Mouse (Mus musculus) cerebellum, adult 9-11 months (tissue): ENCODE data around the gene Tstd2.

Experiments used
- DNase-seq: peaks from one replicate; pipeline ENCODE4 v3.0.0; 2022

Tstd2 gene

DNA sequence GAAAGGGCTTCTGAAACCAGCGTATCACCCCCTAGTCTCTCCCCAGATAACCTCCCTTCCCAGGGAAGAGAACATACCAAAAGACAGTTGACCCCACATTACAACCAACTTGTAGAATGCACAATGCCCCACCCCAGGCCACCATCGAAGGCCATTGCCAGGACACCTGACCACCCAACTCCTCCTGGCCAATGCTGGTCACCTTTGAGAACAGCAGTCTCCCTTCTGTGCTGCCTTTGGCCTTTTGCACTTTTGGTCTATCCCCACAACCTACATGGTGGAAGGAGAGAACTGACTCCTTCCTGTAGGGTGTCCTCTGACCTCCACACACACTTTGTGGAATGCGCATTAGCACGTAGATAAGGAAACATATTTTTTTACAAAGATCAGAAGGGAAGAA is 21.0 kb downstream of the Tstd2 start:
- DNase-seq, result no peak

DNA sequence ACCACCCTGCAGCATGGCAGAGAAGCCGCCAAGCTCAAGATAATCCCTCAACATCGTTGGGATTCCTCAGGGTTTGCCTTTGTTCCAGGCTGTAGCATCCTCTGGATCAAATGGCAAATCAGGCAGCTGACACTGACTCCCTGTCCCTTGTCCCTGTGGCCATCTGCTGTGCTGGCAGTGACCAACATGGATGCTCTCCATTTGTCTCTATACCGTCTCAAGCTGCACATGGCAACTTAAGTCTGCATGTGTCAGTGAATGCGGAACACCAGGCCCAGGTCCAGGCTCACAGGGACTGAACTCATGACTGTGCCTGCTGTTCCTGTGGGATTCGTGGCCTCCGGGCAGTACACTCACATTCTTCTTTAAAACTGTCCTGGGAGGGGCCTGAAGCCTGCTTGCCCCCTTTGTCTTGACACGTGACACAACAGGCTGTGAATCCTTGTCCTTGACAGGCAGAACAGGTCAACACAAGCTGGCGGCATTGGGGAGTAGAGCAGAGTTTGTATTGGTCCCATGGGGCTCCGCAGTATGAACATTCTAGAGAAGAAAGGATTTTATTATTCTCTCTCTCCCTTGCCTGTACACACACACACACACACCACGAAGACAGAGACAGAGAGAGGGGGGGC is 21.8 kb downstream of the Tstd2 start:
- peak; percentile 91 for DNase-seq

DNA sequence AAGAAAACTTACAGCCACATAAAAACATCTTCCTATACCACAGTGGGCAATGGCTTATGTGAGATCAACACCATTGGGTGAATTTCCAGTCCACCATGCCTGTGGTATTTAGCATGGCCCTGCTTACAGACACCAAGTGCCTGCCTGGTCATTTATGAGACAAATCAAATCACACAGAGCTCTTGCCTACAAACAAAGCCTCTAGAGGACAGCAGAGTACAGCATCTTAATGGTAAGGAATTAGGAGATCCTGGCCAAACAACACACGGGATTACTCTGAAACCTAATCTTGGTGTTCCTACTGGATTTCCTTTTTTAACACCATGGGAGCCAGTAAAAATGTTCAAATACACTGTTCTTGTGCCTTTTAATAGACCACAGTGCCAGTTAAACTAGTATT is 23.2 kb downstream of the Tstd2 start:
- DNase-seq, result no peak

DNA sequence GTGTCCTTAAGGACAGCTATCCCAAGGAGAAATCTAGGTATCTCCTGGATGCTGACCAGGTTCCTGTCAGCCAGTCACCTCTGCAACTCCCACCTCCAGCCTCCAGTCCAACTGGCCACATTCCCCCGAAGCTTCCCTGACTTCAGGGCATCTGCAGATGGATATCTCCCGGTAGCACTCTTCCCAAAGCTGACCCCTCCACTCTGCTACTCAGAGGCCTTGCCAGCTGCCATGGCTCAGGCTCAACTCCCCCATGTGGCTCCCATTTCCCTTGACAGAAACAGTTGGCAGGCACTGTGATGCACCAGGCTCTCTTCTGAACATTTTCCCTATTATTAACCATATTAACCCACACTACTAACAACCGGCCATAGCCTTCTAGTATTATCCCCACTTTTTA is 27.1 kb downstream of the Tstd2 start:
- DNase-seq, result peak; percentile 79

DNA sequence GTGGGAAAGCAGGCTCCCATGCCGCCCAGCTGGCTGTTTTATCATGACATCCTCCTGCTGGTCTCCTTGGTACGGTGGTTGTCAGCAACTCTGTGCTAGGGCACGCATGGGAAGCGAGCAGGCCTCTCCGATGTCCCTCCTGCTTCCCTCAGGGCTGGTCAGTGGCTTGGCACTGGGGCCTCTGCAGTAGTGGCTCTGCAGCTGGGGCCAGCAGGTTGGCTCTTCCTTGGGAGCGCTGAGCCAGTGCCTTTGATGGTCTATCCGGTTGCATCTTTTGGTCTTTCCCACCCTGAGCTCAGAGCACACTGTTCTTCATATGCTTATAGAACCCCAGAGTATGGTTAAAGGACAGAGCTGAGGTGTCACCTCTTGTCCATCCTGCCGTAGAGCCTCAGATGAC is 28.4 kb downstream of the Tstd2 start:
- no peak for DNase-seq

DNA sequence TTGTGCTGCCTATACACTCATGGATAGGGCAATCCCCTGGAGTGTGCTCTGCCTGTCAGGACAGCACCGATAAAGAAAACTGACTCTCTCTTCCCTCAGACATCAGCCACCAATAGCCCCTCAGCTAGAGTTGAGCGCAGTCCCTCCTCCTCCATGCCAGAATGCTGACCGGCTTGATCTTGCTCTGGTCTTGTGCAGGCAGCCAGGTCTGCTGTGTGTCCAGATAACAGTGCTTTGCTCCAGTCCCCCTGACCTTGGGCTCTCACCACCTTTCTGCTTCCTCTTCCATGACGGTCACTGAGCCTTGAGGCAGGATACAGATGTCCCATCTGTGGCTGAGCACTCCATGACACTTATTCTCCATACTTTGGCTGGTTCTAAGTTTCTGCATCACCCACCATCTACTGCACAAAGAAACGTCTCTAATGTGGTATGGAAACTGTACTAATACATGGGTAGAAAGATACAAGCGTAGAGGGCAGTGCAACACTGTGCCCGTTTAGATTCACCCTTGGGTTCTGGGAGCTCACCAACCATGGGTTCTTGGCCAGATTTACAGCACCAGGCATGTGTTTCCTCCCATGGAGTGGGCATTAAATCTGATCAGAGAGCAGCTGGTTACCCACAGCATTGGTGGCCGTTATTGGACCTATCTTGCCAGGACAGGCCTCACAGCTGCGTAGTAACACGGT is 36.3 kb downstream of the Tstd2 start:
- no peak for DNase-seq

DNA sequence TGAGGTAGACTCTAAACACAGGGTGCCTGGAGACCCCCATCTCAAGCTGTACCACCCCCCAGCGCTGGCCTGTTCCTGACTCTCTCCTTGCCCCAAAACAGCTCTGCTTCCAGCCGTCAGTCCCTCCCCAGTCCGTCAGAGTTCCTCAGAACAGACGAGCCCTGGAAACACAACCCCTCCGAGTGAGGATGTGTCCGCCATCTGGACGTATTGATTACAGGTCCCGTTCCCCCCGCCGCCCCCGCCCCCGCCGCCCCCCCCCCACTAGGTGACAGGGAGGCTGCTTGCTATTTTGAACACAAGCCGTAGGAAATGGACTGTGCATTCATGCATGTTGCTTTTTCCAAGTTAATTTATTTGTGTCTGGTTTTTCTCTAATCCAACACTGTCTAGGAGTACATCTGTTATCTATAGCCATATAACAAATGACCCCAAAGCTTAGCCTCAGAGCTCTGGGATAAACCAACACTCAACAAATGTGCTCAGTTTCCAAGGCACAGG is 37.2 kb downstream of the Tstd2 start:
- DNase-seq, result no peak

DNA sequence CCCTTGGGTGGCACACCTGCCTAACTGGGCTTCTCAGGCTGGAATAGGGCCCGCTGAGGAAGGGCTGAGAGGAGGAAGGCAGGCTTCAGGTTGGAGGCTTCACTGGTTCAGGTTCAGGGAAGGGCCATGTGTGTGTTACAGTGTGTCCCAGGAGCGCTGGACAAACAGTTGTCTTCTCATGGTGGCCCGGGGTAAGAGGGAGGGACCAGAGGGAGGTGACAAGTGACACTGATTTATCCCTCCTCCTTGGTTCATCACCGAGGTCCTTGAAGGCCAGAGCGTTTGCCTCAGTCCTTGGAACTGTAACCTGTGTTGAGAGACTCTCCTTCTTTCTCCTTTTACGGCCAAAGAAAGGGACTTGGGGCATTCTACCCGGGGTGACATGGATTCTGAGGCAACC is 38.0 kb downstream of the Tstd2 start:
- no peak for DNase-seq

DNA sequence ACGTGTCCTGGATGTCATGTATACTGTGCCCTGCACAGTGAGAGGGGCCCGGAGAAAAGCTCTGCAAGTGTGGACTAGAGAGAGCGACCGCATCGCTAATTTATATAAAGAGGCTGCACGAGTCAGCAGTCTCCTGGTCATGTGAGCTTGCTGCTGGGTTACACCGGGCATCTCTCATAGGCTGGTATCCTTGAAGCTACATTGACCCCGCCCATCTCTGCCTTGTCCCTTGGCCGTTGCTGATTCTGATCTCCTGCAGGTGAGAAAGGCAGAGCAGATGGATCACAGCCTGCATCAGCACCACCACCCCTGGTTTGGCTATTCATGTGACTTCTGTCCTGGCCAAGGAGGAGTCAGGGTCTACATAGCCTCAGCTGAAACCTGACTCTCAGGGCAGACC is 39.4 kb downstream of the Tstd2 start:
- DNase-seq, result peak; percentile 71

DNA sequence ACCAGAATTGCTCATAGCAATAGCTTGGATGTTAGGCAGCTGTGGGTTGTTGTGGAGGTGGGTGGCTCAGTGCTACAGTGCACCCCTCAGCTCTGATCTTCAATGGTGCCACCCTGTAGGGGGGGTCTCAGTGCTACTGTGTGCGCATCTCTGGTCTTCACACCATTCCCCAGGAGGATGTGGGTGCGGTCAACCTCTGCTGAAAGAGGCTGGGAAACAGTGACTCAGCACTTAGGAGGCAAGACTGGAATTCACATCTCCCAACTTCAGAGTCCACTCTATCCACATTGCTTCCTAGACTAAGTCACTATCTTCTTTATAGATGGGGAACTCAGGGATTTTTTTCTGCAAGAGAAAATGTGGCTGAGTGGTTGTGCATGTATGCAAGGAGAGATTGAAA is 40.9 kb downstream of the Tstd2 start:
- DNase-seq, result no peak

DNA sequence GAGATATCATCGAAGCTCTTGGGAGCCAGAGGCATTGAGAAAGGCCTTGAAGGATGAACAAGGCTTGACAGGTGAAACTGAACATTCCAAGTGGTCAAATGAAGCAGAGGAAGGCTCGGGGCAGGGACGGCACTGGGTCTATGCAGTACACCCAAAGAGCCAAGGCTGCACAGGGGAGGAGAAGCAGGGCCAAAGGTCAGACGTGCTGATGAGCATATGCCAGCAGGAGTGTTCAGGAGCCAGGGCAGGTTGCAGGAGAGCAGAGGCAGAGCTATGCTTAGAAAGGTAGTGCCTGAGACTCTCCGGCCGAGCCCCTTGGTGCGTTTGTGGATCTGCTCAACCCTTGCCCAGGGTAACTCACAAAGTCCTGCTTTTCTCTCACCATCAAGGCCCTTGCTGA is 41.9 kb downstream of the Tstd2 start:
- DNase-seq, result no peak

DNA sequence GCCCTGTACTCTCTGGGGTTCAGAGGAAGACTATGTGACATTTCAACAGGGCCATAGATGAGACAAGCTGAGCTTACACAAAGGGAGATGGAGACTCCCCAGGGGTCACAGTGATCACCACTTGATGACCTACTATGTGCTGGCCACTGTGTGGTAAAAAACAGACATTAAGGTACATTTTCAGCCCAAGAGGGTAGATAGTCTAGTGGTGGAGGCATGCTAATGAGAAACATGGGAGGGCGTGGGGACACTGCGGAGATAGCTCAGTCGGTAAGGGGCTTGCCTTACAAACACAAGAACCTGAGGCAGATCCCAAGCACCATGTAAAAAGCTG is 42.7 kb downstream of the Tstd2 start:
- no peak for DNase-seq

DNA sequence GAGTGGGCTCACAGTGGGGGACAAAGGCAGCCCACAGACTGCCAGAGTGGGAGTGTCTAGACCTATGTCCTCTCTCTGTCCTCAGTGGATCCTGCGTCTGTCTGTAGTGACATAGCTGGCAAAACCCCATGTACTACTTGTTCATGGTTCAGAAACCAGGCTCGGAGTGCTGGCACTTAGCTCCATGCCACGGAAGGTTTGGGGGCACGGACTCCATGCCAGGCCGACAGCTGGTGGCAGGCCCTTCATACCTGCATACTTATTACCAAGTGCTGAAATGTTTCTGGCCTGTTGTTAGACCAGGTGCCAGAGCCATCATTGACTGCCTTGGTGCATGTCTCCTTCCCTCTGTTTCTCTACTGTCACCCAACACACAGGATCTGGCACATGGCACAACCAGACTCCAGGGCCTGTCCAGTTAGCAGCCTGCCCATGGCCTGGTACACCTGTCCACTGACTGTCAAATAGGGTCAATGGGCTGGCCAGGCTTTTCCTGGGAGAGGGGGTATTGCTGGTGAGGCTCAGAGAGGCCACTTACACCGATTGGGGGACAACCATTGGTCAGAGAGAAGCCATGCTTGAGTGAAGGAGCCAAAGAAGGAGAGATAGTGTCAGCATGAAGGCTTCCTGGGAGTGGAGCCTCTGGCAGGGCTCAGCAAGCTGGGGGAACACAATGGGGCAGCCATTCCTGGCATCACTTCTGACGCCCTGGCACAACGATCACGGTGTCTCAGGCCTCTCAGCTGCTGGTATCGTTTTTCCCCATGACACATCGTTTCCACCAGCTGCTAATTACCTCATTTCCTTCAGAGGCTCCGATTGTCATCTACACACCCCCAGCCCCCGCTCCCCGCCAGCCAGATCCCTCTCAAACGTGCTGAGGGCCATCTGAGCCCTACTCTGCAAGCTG is 43.3 kb downstream of the Tstd2 start:
- peak; percentile 81 for DNase-seq

DNA sequence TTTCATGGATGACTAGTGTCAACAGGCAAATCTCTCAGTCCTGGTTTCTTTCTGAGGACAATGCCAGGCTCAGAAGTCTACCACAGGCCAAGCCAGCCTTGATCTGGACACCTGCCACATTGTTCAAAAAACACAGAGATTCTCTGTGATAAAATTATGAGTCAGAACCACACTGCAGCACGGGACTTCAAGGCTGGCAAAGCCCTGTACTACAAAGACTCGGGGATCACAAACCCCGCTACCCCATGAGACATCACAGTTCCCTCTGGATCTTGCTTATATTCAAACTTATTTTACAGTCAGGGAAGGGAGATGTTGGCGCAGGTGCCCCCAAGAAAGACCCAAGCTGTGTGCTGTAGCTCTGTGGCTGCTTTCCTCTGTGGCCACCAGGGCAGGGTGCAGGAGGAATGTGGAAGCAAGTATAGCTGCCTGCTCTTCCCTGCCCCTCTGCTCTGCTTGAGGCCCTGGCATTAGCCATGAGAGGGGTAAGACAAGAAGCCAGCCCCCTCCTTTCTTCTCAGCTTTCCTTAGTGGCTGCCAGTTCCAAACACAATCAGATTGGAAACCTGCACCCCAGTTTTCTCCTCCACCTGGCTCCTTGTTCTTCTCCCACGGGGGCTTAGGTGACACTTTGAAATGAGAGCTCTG is 45.9 kb downstream of the Tstd2 start:
- DNase-seq, result peak; percentile 83

DNA sequence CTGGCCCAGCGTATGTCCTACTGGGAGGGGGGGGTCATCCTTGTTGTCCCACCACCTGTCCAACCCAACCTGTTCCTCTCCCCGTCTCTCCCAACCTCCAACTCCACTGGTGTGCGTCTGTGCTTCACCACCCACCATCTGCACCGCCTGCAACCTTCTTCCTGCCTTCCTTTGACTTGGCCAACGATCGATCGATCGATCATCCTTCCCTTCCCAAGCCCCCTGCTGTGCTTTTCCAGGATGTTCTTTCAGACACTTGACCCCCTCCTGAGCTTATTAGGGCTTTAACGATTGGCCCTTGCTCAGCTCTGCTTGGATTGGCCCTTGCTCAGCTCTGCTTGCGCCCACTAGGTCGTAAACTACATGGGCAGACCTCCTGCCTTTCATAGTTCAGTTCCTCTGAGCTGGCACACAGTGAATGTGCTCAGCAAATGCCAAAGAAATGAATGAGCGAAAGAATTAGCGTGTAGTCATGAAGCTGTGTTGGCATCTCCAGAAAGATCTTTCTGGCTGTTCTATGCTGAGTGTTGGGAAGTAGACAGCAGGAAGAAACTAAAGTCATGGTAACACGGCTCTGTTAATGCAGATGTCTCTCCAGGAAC is 48.9 kb downstream of the Tstd2 start:
- peak; percentile 62 for DNase-seq

DNA sequence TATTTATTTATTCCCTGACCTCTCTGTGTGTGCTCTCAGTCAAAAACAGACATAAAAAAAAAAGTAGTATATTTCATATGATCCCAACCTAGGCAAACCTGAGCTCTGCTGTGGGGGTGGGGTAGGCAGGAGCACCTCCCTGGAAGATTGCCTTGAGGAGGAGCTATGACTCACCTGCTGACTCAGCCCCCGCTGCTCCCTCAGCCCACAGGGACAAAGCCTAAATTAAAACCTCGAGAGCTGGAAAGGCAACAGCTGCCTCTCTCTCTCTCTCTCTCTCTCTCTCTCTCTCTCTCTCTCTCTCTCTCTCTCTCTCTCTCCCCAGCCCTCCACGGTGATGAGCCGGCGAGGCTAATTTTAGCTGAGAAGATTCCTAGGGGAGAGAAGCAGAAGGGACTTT is 50.6 kb downstream of the Tstd2 start:
- peak; percentile 74 for DNase-seq

DNA sequence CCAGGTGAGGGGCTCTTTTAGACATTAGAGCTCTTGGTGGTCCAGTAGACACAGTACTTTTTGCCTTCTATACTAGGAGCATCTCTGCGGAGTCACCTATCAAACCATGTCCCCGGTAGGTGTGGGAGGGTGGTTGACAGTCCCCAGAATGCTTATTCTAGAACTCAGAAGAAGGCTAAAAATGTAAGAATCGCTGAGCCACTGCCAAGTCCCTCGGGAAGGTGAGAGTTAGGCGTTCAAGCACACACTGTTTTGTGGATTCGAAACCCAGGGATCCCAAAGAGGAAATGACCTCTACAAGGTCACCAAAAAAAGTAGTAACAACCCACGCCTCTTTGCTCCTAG is 51.1 kb downstream of the Tstd2 start:
- DNase-seq, result peak; percentile 46

DNA sequence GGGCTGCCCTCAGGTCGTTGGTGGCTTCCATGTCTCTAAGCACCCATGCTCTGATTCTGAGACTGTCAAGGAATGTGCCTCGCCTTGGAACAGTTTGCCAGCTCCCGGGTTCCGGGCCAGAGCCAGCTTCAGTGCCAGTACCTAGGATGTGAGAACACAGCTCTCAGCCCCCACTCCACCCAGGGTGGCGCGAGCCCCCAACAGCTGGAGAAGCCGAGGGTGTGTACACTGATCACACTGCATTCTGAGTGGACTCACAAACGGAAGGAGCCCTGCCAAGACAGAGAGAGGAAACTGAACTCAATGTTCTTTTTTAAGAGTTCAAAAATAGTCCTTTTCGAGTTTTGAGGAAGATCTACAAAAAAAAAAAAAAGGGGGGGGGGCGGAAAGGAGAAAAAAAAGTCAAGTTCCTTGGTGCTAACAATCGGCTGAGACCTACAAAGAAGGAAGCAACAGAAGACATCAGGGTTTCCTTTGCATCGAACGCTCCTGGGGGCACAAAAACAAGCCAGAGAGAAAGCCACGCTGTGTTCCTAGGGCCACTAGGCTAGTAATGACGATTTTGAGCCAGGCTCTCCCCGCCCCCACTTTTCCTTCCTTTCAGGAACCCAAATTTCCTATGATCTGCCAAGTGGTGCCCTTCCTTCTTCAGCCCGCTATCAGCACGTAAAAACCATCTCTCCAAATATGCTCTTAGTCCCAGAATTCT is 51.6 kb downstream of the Tstd2 start:
- peak; percentile 55 for DNase-seq

DNA sequence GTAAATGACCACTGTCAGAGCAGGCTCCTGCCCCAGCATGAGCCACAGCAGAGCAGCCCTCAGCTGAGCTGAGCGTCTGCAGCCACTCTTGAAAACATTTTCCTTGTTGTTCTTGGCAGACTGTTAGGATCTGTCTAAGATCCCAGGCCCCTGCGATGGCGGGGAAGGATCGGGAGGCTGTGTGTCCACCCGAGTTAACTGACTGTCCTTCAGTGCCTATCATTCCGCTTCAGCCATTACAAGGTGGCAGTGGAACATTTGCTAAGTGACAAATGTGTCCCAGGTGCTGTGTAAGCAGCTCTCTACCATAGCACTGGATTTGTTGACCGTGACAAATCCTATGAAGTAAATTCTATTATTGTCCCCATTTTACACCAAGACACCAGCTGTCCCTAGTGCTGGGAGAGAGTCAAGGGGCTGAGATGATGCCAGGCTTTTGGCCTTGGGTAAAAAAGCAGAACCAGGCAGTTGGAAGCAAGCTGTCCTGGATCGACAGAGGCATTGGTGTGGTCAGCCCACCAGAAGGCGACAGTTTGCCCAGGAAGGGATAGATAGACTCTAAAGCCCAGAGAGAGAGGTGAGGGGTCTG is 53.2 kb downstream of the Tstd2 start:
- DNase-seq, result peak; percentile 88

DNA sequence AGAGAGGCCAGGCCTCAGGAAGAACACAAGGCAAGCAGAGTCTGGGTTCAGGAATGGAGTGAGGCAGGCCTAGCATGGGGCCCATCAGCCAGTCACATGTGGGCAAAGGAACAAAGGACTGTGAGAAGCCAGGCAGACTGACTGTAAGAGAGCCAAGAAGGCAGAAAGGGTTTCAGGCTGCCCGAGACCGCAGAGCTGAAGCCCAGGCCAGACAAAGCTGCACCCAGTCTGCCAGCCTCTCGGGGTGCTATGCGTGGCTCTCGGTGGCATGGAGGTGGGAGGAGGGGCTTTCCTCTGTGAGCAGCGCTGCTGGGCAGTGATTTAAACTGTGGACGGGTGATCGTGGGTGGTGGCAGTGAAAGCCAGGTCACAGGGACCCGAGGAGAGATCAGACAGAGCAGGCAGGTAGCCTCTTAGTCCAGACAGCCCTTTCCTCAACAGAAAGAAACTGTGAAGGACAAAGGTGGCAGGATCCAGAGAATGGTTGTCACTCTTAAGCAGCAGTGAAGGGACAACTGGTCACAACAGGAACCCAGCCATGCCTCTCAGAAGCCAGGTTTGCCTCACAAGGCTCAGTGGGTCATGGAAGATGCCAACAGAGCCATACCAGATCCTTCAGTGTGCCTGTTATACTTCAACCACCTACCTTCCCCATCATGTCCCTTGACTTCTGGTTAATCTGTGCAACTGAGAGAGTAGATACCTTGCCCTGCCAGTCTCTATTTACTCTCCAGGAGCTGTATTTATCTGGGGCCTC is 53.9 kb downstream of the Tstd2 start:
- peak; percentile 65 for DNase-seq

DNA sequence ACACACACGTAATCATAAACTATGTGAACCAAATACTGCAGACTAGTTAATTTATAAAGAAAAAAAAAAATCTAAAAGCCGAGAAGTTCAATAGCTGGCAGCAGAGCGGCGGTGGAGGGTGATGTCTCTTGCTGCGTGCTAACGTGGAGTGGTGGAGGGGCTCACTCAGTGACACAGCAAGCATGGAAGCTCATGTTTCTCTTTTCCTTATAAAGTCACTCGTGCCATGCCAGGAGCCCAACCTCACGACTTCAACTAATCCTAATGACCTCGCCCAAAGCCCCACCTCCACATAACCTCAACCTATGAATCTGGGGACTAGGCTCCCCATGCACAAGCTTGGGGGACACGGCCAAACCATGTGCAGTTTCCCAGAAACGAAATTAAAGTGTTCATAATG is 55.9 kb downstream of the Tstd2 start:
- no peak for DNase-seq
